Mouse (Mus musculus): ENCODE data around the gene Fmnl1. TPM values are rescaled to one million over a fixed set of nuclear protein-coding genes. Genes with fewer than 3 reads are reported as not detected.

The Fmnl1 gene
- total and polyA plus RNA-seq, 2 experiments, result 0.46 to 2.2 TPM

GRCm38 (mm10) chr11:103244856-103245255 lies 73.9 kb downstream of the Fmnl1 start:
- DNase-seq (ENCODE audit: extremely low read depth, low read depth, low spot score), result no peak
- Histone ChIP-seq H3K36me3 (ENCODE audit: control insufficient read depth, insufficient read depth, low read length) (no peaks in the 10 kb centered on the region), H3K27ac (replicated peaks; ENCODE audit: insufficient read depth, low read depth, low read length) (no peak overlapping the region), H3K27me3 (ENCODE audit: control insufficient read depth, insufficient read depth, low read length) (no peaks in the 10 kb centered on the region), H3K4me1 (ENCODE audit: control insufficient read depth, insufficient read depth, low read length) (no peaks in the 10 kb centered on the region), H3K4me3 (ENCODE audit: insufficient read depth, low read depth, low read length) (no peak overlapping the region), H3K9ac (ENCODE audit: low read depth, low read length) (no peak overlapping the region), H3K79me2 (ENCODE audit: control insufficient read depth, insufficient read depth, low read length) (peaks cover 4% of the 10 kb centered on the region; the same call in 1 of the 2 replicates)
- WGBS, result 73% methylated on average over 4 of the region's 4 CpGs
- TF ChIP-seq CTCF (IDR thresholded peaks at IDR 0.05; ENCODE audit: low read depth, low read length) (no peak), POLR2A (IDR thresholded peaks at IDR 0.05; ENCODE audit: extremely low read depth, insufficient read depth, low read length) (no peak)

GRCm38 (mm10) chr11:103246081-103246730 lies 75.3 kb downstream of the Fmnl1 start:
- Histone ChIP-seq H3K27me3 (ENCODE audit: control insufficient read depth, insufficient read depth, low read length) (no peaks in the 10 kb centered on the region), H3K27ac (replicated peaks; ENCODE audit: insufficient read depth, low read depth, low read length) (no peak overlapping the region), H3K79me2 (ENCODE audit: control insufficient read depth, insufficient read depth, low read length) (peaks cover 4% of the 10 kb centered on the region; the same call in 1 of the 2 replicates), H3K4me1 (ENCODE audit: control insufficient read depth, insufficient read depth, low read length) (no peaks in the 10 kb centered on the region), H3K36me3 (ENCODE audit: control insufficient read depth, insufficient read depth, low read length) (no peaks in the 10 kb centered on the region), H3K9ac (ENCODE audit: low read depth, low read length) (no peak overlapping the region), H3K4me3 (ENCODE audit: insufficient read depth, low read depth, low read length) (no peak overlapping the region)
- 64% methylated on average over 10 of the region's 10 CpGs for WGBS
- DNase-seq (ENCODE audit: extremely low read depth, low read depth, low spot score), result no peak
- TF ChIP-seq POLR2A (IDR thresholded peaks at IDR 0.05; ENCODE audit: extremely low read depth, insufficient read depth, low read length), result no peak
- no peak for TF ChIP-seq CTCF (IDR thresholded peaks at IDR 0.05; ENCODE audit: low read depth, low read length)

GRCm38 (mm10) chr11:103246731-103247290 lies 75.9 kb downstream of the Fmnl1 start:
- H3K4me1 ChIP-seq (ENCODE audit: control insufficient read depth, insufficient read depth, low read length), result no peaks in the 10 kb centered on the region
- no peaks in the 10 kb centered on the region for H3K27me3 ChIP-seq (ENCODE audit: control insufficient read depth, insufficient read depth, low read length)
- 67% methylated on average over 4 of the region's 4 CpGs for WGBS
- peaks cover 4% of the 10 kb centered on the region; the same call in 1 of the 2 replicates for H3K79me2 ChIP-seq (ENCODE audit: control insufficient read depth, insufficient read depth, low read length)
- TF ChIP-seq POLR2A (IDR thresholded peaks at IDR 0.05; ENCODE audit: extremely low read depth, insufficient read depth, low read length), result no peak
- TF ChIP-seq CTCF (IDR thresholded peaks at IDR 0.05; ENCODE audit: low read depth, low read length), result no peak
- DNase-seq (ENCODE audit: extremely low read depth, low read depth, low spot score), result no peak
- no peak overlapping the region for H3K9ac ChIP-seq (ENCODE audit: low read depth, low read length)
- H3K36me3 ChIP-seq (ENCODE audit: control insufficient read depth, insufficient read depth, low read length), result no peaks in the 10 kb centered on the region
- H3K4me3 ChIP-seq (ENCODE audit: insufficient read depth, low read depth, low read length), result no peak overlapping the region
- no peak overlapping the region for H3K27ac ChIP-seq (replicated peaks; ENCODE audit: insufficient read depth, low read depth, low read length)

- Histone ChIP-seq H3K27ac (replicated peaks; ENCODE audit: insufficient read depth, low read depth, low read length) (no peak overlapping the region), H3K9ac (ENCODE audit: low read depth, low read length) (no peak overlapping the region), H3K27me3 (ENCODE audit: control insufficient read depth, insufficient read depth, low read length) (no peaks in the 10 kb centered on the region), H3K36me3 (ENCODE audit: control insufficient read depth, insufficient read depth, low read length) (no peaks in the 10 kb centered on the region), H3K4me3 (ENCODE audit: insufficient read depth, low read depth, low read length) (no peak overlapping the region), H3K79me2 (ENCODE audit: control insufficient read depth, insufficient read depth, low read length) (peaks cover 6% of the 10 kb centered on the region; the same call in 1 of the 2 replicates), H3K4me1 (ENCODE audit: control insufficient read depth, insufficient read depth, low read length) (no peaks in the 10 kb centered on the region)
- TF ChIP-seq CTCF (IDR thresholded peaks at IDR 0.05; ENCODE audit: low read depth, low read length) (no peak), POLR2A (IDR thresholded peaks at IDR 0.05; ENCODE audit: extremely low read depth, insufficient read depth, low read length) (no peak)
- 81% methylated on average over 11 of the region's 11 CpGs for WGBS
- DNase-seq (ENCODE audit: extremely low read depth, low read depth, low spot score), result no peak
Measured at GRCm38 (mm10) chr11:103247504-103248177, 76.7 kb downstream of the Fmnl1 start.

Other genes starting within 250 kb of the Fmnl1 start
- gene Kif18b, start 246.0 kb upstream of the Fmnl1 start, total RNA-seq (2014; rRNA removed), result 0.09 and 0.27 TPM in 2 replicates
- 0.05 and 0.12 TPM in 2 replicates for gene Kif18b, start 246.0 kb upstream of the Fmnl1 start, polyA plus RNA-seq (2012; rRNA removed)
- gene C1ql1, start 224.4 kb upstream of the Fmnl1 start, total RNA-seq (2014; rRNA removed), result 0.27 TPM in 1 of 2 replicates, not detected in the other
- gene C1ql1, start 224.4 kb upstream of the Fmnl1 start, polyA plus RNA-seq (2012; rRNA removed), result not detected in 2 replicates
- 16.8 and 23.9 TPM in 2 replicates for gene Nmt1, start 142.9 kb upstream of the Fmnl1 start, total RNA-seq (2014; rRNA removed)
- gene Nmt1, start 142.9 kb upstream of the Fmnl1 start, polyA plus RNA-seq (2012; rRNA removed), result 34.1 and 34.3 TPM in 2 replicates
- 23.9 and 30.9 TPM in 2 replicates for gene Dcakd, start 142.8 kb upstream of the Fmnl1 start, total RNA-seq (2014; rRNA removed)
- gene Dcakd, start 142.8 kb upstream of the Fmnl1 start, polyA plus RNA-seq (2012; rRNA removed), result 45.8 and 46.3 TPM in 2 replicates
- 0.54 and 1.0 TPM in 2 replicates for gene Plcd3, start 69.4 kb upstream of the Fmnl1 start, total RNA-seq (2014; rRNA removed)
- gene Plcd3, start 69.4 kb upstream of the Fmnl1 start, polyA plus RNA-seq (2012; rRNA removed), result 0.31 and 2.0 TPM in 2 replicates
- gene Acbd4, start 69.4 kb upstream of the Fmnl1 start, total RNA-seq (2014; rRNA removed), result 56.3 and 64.4 TPM in 2 replicates
- gene Acbd4, start 69.4 kb upstream of the Fmnl1 start, polyA plus RNA-seq (2012; rRNA removed), result 66.6 and 83.9 TPM in 2 replicates
- 10.2 and 10.5 TPM in 2 replicates for gene Hexim1, start 54.9 kb upstream of the Fmnl1 start, total RNA-seq (2014; rRNA removed)
- 12.1 and 13.5 TPM in 2 replicates for gene Hexim1, start 54.9 kb upstream of the Fmnl1 start, polyA plus RNA-seq (2012; rRNA removed)
- 1.3 and 1.8 TPM in 2 replicates for gene Hexim2, start 38.7 kb upstream of the Fmnl1 start, total RNA-seq (2014; rRNA removed)
- 1.6 and 1.9 TPM in 2 replicates for gene Hexim2, start 38.7 kb upstream of the Fmnl1 start, polyA plus RNA-seq (2012; rRNA removed)
- not detected in 2 replicates for gene 1700023F06Rik, start 37.5 kb downstream of the Fmnl1 start, total RNA-seq (2014; rRNA removed)
- not detected in 2 replicates for gene 1700023F06Rik, start 37.5 kb downstream of the Fmnl1 start, polyA plus RNA-seq (2012; rRNA removed)
- not detected in 2 replicates for gene Spata32, start 47.3 kb downstream of the Fmnl1 start, total RNA-seq (2014; rRNA removed)
- gene Spata32, start 47.3 kb downstream of the Fmnl1 start, polyA plus RNA-seq (2012; rRNA removed), result not detected in 2 replicates
- 1.4 and 2.2 TPM in 2 replicates for gene Map3k14, start 96.4 kb downstream of the Fmnl1 start, total RNA-seq (2014; rRNA removed)
- 2.0 and 2.1 TPM in 2 replicates for gene Map3k14, start 96.4 kb downstream of the Fmnl1 start, polyA plus RNA-seq (2012; rRNA removed)
- 0.55 and 1.2 TPM in 2 replicates for gene Arhgap27, start 192.6 kb downstream of the Fmnl1 start, total RNA-seq (2014; rRNA removed)
- 1.6 and 3.0 TPM in 2 replicates for gene Arhgap27, start 192.6 kb downstream of the Fmnl1 start, polyA plus RNA-seq (2012; rRNA removed)
- 3.5 and 6.0 TPM in 2 replicates for gene Plekhm1, start 241.6 kb downstream of the Fmnl1 start, total RNA-seq (2014; rRNA removed)
- 8.0 and 9.8 TPM in 2 replicates for gene Plekhm1, start 241.6 kb downstream of the Fmnl1 start, polyA plus RNA-seq (2012; rRNA removed)

Data from liver, adult 2 months (tissue).